Mouse (Mus musculus) adrenal gland, adult 2 months (tissue): ENCODE measurements around the gene Il3. TPM values are rescaled to one million over a fixed set of nuclear protein-coding genes. Genes with fewer than 3 reads are reported as not detected.

Experiments used
- DNase-seq: peaks from one replicate; pipeline ENCODE4 v3.0.0; 2021
- polyA plus RNA-seq: library from polyadenylated mRNA; depleted of rRNA; stranded (reverse); fragments of >200 nt; gene quantifications from 2 replicates; pipeline ENCODE4 v1.2.3, GENCODE M21; 2012
- total RNA-seq, 2 experiments: library from RNA; stranded (reverse); gene quantifications; 2 replicates each; pipeline ENCODE4 v1.2.3; 2021

Gene Il3
- total and polyA plus RNA-seq, 3 experiments = not detected

DNA sequence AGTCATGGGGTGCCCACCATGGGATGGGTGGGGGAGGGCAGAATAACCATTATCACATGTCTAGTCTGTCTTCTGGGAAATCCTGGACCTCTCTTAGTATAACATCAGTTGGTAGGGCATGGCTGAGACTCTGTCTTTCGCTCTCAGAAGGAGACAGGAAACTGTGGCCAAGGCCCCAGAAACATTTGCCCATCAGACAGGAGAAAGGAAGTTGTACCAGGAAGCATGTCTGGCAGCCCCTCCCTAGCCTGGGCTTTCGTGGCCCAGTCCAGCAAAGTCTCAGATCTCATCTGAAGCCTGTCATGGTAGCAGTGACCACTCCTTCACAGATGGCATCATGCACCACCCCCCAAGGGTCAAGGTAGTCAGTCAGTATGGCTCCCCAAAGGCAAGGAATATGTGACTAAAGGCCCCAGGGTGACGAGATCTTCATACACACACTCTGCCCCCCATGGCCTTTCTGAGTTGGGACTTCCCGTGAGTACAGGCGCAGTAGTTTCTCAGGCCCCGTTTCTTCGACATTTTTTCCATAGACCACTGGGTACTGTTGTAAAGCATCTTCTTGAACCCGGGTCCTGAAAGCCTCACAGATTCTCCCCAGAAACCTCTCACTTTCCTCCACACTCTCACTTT lies 20.9 kb upstream of the Il3 start:
- DNase-seq = no peak

DNA sequence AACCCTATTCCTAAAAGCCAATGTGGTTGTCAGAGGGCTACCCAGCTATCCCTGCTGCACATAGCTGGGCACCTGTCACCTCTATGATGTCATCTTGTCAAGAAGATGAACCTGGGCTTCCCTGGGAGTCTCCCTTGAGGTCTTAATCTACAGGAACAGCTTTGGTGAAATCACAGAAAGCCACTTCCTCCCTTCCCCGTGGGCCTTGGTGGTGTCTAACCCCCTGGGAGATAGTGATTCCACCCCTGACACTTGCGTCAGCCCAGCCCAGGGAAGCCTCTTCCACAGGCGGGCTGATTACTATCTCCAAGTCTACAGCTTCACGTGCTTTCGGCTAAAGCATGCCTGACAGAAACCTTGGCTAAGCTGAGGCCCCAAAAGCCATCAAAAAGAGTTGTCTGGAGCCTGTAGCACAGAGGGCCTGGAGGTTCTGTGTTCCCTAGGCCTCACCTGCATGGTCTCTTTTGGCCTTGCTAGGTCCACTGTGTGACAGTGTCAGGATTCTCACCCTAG lies 4.4 kb upstream of the Il3 start:
- no peak for DNase-seq

DNA sequence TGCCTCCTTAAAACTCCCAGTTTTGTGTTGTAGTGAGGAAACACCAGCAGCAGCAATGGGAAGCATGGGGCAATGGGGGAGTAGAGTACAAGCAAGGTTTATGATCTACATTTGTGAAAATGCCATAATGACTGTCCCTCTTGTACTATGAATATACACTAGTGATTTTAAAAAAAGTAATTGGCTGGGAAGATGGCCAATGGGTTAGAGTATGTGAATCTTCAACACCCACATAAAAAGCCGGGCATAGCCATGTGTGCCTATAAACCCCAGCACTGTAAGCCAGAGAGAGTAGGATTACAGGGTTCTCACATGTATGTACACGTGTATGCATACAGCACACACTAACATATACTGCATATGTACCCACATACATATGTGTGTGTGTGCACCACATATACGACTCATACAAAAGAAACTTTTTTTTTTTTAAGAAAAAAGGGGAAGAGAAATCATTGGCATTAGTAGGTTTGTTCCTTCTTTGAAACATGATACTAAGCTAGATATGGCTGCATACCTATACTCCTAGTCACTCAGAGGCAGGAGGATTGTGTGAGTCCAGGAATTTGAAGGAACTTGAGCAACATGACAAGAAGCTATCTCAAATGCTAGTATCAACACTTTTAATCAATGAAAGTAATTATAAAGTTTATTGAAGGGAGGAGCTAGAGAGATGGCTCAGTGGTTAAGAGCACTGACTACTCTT lies 2.3 kb upstream of the Il3 start:
- no peak for DNase-seq

DNA sequence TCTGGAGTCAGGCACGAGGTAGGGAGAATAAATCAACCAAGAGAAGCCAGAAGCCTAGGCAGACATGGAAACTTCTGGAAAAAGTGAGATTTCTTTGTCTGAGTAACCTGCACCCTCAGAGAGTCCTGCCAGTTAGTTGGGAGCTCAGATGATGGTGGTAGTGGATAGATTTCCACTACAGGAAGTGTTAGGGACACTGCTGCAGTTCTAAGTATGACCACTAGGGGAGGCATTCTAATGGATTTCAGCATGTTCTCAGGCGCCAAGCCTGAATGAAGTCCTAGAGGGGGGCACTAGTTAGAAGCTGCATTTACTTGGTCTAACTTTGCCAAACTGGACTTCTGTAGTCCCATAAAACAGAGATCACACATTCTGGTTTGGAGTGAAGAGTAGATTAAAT lies 2.5 kb downstream of the Il3 start:
- DNase-seq = peak; percentile 45

DNA sequence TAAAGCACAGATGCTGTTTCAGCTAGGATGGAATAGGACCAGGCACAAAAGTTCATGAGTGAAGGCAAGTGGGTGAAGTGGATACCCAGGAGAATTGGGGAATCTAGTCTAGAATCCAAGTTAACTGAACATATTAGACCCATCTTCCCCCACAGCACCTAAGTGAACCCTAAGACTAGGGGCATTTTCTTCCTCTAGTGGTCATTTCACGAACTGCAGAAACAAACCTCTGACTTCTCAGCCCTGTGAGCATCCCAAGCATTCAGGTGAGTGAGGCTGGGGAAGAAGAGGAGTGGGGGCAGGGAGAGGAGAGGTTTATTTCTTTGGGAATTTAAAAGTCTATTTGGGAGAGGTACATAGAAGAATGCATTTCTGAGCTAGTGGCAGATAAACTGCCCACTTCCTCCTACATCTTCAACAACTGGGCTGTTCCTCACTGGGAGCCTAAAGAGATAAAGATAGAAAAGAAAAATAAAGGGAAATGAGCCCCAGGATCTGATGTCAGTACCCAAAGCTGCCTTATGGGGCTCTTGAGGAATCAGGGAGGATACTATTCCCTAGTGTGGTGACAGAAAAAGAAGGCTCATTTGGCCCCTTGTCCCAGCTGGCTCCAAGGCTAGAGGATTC lies 3.6 kb downstream of the Il3 start:
- DNase-seq = no peak

DNA sequence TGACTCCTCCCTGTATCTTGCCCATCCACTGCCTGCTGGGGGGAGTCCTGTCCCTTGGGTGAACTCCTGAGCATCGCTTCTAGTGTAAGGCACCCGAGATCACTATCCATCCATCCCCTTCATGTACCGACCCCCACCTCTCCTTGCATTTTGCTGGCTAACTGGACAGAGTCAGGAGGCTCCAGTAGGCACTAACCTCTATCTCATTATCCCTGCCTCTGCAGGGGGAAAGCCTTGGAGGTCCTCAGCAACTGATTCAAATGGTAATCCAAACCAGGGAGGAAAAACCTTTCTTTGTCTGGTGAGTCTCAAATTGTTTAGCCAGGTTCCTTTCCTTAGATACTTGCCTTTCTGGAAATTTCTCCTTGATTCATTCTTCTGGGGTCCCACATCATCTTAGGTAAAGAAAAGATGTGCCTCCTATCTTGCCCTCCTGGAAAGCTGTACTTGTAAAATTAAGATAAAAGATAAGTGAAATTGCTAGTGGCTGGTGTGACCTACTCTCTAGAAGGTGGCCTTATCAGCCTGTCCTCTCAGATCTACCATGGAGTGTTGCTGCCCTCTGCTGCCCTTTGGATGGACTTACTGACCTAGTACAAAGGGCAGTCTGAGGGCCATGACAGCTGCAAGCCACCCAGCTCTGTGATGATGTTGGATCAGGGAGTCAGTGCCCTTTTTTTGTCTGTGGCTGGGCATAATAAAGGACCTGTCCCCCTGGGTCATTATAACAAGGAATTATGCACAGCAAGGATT lies 10.3 kb downstream of the Il3 start:
- DNase-seq = peak; percentile 85

DNA sequence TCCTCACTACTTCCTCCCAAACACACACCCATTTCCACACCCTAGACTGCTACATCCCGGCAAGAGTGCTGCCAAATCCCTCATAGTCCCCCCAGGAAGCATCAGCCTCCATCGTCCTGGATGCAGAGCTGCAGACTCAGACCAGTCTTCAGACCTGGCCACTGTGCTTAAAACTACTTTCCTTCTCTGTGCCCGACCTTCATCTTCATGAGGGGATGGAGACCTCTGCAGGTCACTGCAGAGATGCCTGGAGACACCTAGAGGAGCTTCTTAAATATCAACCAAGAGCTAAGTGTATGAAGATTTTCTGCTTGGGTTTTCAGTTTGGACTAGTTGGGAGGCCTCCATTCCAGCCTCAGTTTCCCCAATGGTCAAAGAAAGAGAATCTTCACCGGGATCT lies 13.0 kb downstream of the Il3 start:
- no peak for DNase-seq

DNA sequence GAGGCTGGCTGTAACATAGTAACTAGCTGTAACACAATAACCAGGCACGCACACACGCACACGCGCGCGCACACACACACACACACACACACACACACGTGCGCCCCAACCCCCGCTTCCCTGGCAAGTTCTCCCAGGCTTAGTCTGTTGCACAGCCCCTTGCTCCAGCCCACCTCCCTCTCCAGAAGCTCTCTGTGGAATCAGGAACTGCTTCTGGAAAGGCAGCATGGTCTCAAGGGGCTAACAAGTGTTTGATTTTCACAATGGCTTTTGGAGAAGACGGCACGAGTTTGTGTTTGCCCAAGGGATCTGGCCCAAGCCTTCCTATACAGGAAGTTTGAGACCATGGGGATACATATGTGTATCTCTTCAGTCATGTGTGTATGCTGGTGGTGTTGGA lies 16.5 kb downstream of the Il3 start:
- DNase-seq = no peak

DNA sequence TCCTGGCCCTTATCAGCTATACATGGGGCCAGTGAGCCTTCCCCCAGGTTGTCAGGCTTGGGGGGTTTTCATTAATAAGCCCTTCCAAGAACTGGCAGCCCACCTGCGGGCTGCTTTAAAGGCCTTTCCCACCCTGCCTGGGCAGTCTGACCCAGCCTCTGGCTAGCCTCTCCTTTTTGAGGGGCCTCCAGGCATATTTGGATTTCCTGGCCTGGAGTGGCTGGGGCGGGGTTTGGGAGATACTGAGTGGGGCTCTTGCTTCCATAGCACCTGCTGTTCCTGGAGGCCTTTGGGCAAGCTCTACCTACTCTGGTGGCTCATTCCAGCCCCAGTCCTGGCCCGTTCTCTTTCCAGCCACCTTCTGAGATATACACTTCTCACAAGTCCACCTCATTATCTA lies 17.3 kb downstream of the Il3 start:
- no peak for DNase-seq

DNA sequence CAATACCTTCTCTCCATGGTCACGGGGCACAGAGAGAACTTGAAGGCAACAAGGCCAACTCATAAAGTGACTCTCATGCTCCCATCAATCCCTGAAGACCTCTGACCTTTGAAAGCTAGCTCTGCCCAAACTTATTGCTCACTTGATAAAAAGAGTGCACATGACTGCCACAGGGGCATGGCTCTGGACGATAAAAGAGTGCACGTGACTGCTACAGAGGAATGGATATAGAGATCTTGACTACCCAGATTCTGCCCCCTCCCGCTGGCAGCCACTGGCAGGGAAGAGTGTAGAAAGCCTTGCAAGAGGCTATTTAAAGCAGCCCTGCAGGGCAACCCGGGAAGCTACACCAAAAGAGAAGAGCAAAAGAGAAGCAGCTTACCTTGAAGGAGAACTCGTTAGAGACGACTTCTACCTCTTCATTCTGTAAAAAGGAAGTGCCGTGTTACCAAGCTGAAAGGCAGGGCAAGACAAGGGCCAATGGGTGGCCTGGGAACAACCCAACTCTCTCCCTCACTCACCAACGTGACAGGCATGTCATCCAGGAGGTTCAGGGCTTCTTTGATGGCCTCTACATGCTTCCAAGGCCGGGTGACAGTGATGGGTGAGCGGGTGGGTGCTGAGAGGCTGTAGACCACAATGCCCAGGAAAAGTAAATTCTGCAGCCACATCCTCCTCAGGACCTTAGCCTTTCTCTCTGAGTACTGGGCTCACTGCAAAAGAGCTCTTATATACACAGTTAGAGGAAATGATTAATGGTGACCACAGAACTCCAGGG lies 17.9 kb downstream of the Il3 start, which contains the start of gene Csf2:
TSS of gene Csf2 (minus strand) at position 728 of the 778 bp plus-strand sequence.
- no peak for DNase-seq

DNA sequence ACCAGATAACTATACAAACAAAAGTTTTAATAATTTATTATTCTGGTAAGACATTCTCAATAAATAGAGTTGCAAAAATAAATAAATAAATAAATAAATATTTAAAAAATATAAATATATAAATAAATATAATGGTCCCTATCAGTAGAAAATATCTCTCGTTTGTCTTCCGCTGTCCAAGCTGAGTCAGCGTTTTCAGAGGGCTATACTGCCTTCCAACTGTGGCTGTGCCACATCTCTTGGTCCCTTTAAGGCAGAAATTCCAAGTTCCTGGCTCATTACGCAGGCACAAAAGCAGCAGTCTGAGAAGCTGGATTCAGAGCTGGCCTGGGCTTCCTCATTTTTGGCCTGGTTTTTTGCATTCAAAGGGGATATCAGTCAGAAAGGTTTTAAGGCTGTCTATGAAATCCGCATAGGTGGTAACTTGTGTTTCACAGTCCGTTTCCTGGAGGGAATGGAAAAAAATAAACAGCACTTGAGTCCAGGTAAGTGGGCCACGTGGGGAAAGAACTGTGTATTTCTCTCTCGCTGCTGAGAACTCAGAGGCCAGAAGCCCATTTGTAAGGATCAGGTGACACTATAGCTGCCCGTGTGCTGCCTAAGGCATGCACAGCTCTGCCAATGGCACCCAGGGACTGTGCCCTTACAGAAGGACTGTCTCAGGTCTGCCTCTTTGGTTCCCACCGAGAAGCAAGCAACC lies 19.7 kb downstream of the Il3 start:
- DNase-seq = no peak

DNA sequence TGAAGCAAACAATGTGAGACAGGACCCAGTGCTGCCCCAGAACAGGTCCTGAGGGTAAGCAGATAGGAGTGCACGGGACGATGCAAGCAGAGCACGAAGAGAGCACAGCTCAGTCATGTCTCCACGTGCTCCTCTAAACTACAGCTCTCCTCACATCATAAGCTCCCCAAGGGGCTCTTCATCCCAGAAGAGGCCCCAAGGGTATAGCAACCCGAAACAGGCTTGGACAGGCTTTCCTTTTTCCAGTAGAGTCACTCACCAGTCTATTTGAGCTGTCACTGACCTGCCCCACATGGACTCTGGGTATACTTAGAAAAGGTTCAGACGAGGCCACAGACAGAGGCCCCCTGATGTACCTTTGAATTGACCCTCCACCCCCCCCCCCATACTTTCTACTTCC lies 22.6 kb downstream of the Il3 start:
- DNase-seq = no peak

DNA sequence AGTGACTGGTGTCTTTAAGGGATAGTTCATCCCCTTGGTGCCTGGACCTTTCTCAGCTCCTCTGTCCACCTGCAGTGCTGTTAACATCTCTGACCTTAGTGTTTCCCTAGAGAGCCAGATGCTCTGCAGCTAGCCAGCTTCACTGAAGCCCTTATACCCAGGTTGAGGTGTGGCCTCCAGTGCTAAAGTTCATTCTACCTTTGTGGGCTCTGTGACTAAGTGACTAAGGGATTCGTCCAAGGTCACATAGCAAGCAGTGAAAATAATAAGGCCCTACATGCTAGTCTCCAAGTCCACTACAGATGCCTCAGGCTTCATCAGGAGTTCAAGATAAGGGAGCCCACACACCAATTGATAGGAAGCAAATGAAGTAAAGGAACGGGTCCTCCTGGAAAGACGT lies 24.6 kb downstream of the Il3 start:
- DNase-seq = no peak

DNA sequence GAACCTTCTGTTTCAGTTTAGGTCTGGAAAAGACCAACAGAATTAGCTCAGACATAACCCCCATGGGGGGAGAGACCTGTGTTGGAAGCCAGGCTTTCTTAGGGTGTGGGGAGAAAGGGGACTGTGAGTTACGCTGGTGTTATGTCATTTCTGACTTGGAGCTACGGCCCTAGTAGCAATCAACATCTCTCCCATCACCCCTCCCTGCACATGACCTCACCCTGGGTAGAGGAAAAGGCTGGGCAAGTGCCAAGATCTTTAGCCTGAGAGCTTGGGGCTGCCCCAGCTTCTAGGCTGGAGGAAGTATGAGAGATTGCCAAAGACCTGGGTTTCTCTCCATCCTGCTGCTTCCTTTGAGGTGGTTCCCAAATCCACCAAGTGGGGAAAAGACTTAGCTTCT lies 30.1 kb downstream of the Il3 start:
- DNase-seq = peak; percentile 53

DNA sequence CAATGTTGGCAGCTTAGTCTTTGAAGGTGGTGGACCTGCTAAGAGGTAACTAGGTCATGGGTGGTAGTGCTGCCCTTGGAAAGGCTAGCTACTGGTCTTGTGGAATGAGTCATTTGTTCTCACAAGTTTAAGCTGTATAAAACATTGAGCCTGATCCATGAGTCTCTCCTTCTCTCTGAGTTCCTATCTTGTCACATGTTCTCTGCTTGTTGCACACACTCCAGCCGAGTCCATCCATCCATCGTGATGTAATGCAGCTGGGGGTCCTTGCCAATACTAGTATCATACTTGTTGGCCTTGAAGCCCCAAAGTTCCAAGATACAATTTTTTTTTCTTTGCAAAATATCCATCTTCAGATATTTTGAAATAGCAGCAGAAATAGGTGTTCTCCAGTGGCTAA lies 39.6 kb downstream of the Il3 start:
- peak; percentile 34 for DNase-seq

DNA sequence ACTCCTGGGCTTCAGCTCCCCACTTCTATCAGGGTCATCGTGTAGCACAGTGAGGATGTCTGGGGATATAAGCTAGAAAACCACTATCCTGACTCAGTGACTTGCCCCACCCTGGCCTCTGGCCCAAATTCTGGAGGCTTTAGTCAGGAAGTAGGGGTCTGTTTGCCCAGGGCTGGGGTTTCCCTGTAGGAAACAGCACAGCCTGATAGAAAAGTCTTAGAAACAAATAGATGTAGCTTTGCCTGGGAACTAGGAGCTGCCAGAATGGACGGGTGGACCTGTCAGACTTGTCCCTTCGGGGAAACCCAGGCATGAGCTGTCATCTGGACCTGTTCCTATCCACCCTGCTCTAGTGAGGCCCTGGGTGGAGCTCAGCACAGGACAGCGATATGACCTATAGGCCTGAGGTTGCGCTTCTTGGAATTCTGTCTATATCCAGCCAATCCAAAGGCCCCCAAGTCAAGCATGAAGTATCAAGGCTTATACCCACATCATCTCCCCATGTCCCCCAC lies 42.5 kb downstream of the Il3 start:
- no peak for DNase-seq

DNA sequence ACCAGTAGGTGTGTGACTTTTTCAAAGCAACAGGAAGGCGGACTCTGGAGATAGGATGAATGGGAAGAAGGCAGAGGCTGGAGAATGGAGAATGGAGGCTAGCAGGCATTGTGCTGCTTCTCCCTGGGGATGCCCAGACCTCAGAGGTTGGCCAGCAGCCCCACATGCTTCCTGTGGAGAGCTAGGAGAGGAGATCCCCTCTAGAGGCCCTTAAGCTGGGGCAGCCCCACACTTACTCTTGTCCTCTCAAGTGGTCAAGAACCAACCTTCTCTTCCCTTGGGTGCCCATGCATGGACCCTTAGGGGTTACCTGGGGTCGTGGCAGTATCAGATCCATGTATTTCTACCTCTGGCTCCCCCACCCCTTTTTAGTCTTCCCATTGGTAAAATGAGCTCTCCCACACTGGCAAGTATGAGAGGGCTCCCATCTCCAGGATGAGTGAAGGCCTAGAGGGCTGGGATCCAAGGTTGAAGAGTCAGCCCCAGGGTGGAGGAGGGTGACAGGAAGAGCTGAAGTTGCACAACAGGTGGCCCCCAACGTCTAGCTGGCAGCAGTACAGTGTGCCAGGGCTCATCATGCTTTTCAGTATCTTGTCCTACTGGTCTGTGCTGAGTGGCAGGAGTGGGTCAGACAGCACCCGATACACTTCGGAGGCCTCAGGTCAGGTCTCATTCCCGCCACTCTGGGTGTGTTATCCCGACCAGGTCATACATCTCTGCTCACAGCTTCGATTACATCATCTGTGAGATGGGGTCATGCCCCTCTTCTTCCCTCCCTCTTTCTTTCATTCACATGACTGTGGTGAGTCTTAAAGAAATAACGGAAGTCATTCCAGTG lies 43.2 kb downstream of the Il3 start:
- DNase-seq = peak; percentile 55

DNA sequence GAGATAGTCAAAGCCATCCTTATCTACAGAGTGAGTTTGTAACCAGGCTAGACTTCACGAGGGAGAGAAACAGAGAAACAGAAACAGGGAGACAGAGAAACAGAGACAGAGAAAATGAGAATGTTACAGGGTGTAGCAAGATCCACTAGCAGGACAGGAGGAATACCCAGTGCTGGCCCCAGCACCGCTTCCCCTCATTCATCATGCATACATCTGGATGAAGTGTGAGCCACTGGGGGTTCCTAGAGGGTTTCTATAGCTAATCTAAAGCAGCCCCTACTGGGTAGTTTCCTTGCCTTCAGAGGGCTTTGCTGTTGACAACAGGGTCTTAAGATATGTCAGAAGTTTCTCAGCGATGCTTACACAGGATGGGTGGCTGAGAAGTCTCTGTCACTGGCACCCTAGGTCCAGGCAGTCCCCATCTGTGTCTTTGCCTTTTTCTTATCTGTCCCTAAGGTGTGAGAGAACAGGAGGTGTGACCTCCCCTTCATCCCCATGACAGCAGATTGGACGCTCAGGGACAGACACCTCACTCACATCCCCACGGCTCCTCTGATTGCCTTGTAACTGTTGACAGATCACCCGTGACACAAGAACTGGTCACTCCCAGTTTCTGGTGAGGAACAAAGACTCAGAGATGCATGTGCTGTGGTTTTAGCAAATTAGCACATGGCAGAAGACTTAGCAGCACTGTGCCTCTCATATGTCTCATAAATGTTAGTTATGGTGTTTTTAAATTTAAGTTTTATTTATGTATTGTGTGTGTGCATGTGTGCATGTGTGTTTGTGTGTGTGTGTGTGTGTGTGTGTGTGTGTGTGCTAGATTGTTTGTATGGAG lies 47.0 kb downstream of the Il3 start:
- no peak for DNase-seq

DNA sequence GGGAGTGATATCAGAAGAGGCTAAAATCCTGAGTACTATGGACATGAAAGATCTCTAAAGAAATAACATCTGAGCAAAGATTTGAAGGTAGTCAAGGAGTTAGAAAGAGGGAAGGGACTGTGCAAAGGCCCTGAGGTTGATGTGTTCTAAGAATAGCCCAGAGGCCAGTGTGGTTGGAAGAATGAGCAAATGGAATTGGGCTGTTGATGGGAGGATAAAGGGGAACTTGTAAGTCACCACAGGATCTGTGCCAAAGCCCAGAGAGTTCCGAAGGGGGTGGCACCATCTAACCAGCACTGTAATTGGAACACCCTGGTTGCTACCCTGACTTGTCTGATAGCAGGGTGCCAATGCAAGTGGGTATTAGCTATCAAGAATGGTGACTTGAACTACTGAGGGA lies 47.9 kb downstream of the Il3 start:
- DNase-seq = no peak
